Mouse (Mus musculus) limb, embryonic 12.5 days (tissue): ENCODE results near the gene Prkci. TPM values are rescaled to one million over a fixed set of nuclear protein-coding genes. Genes with fewer than 3 reads are reported as not detected.

Experiments
- ATAC-seq: fragments of 200-750 bp; cut with Nextera tagmentation; 2 replicates; pipeline ENCODE4 v1.8.0; 2017; ENCODE audit warnings: low read depth, moderate TSS enrichment; ENCODE audit not compliant: insufficient number of reproducible peaks, insufficient read depth, low FRiP score, low TSS enrichment
- H3K27ac ChIP-seq: fragments of 300-500 bp; sonication (generic); 2 replicates; pipeline ENCODE4 v1.5.1; 2016; ENCODE audit warnings: mild to moderate bottlenecking, moderate library complexity
- H3K27me3 ChIP-seq: fragments of 300-500 bp; sonication (generic); 2 replicates; pipeline ENCODE4 v1.6.1; 2016; ENCODE audit warnings: mild to moderate bottlenecking, moderate library complexity
- H3K36me3 ChIP-seq: fragments of 300-500 bp; sonication (generic); 2 replicates; pipeline ENCODE4 v1.6.1; 2016; ENCODE audit warnings: mild to moderate bottlenecking, moderate library complexity
- H3K4me1 ChIP-seq: fragments of 300-500 bp; sonication (generic); replicated peaks from 2 replicates; pipeline ENCODE4 v1.6.1; 2016
- H3K4me2 ChIP-seq: fragments of 300-500 bp; sonication (generic); 2 replicates; pipeline ENCODE4 v1.6.1; 2016; ENCODE audit warnings: mild to moderate bottlenecking, moderate library complexity
- H3K4me3 ChIP-seq: fragments of 300-500 bp; sonication (generic); replicated peaks from 2 replicates; pipeline ENCODE4 v1.5.1; 2016; ENCODE audit warnings: mild to moderate bottlenecking
- H3K9ac ChIP-seq: fragments of 300-500 bp; sonication (generic); replicated peaks from 2 replicates; pipeline ENCODE4 v1.6.1; 2016; ENCODE audit warnings: mild to moderate bottlenecking, moderate library complexity
- H3K9me3 ChIP-seq: fragments of 300-500 bp; sonication (generic); 2 replicates; pipeline ENCODE4 v1.6.1; 2016; ENCODE audit warnings: mild to moderate bottlenecking, moderate library complexity
- WGBS: fragments of 180-500 bp; shearing (Covaris S2); methylation state at CpG from one replicate; pipeline ENCODE4 v1.1.7; 2016; 5-methylcytosine and 5-hydroxymethylcytosine counted together
- microRNA-seq: library from miRNA; unstranded; fragments of <30 nt; microRNA quantifications from one replicate; pipeline ENCODE4, GENCODE M21; 2017
- polyA plus RNA-seq: library from polyadenylated mRNA; unstranded; fragments of >200 nt; fragmentation: Nextera tagmentation; extraction: Ambion mirVana; gene quantifications from 2 replicates; pipeline ENCODE4 v1.2.1, GENCODE M21; 2016

Gene Prkci
- polyA plus RNA-seq, 1 experiment from 2014 or later: 44.9 TPM

DNA sequence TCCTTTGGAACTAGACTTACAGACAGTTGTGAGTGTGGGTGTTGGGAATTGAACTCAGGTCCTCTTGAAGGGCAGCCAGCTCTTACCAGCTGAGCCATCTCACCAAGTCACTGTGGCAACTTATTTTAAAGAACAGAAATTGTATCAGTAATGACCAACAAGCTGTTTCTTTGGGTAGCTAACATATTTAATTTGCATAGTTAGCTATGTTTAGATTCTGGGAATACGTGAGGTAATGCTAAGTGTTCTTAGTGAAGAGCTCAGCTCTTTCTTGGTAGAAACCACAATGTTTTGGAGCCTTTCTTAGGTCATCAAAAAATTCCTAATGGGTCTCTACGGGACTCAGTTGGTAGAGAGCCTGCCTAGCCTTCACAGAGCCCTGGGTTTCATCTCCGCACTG, 105.3 kb downstream of the Prkci start:
- H3K9me3 ChIP-seq: no peaks in the 10 kb centered on the region
- H3K4me1 ChIP-seq: peaks cover 55% of the 10 kb centered on the region
- H3K27me3 ChIP-seq: no peaks in the 10 kb centered on the region
- H3K4me2 ChIP-seq: no peak overlapping the region
- 92% methylated on average over 3 of the region's 3 CpGs for WGBS
- ATAC-seq: no peak
- H3K4me3 ChIP-seq: no peak overlapping the region
- no peak overlapping the region for H3K9ac ChIP-seq
- H3K36me3 ChIP-seq: peaks cover 18% of the 10 kb centered on the region
- no peak overlapping the region for H3K27ac ChIP-seq

Small RNA genes lying within 50 kb of the gene (microRNA-seq; reads per million reads assigned to microRNA genes)
- gene Mir7008: 0.70 reads per million

Other genes starting within 250 kb of the Prkci start
- gene Samd7, start 249.5 kb upstream of the Prkci start, polyA plus RNA-seq: not detected in 2 replicates
- gene Sec62, start 202.9 kb upstream of the Prkci start, polyA plus RNA-seq: 83.9 and 92.1 TPM in 2 replicates
- 1.2 and 1.8 TPM in 2 replicates for gene Gpr160, start 139.8 kb upstream of the Prkci start, polyA plus RNA-seq
- gene Phc3, start 26.3 kb upstream of the Prkci start, polyA plus RNA-seq: 5.6 and 6.5 TPM in 2 replicates
- 34.5 and 36.2 TPM in 2 replicates for gene Skil, start 99.3 kb downstream of the Prkci start, polyA plus RNA-seq
- 4.9 and 5.2 TPM in 2 replicates for gene Cldn11, start 154.2 kb downstream of the Prkci start, polyA plus RNA-seq